Mouse (Mus musculus) embryo, embryonic 10.5 days (tissue): Measurements from ENCODE around the gene Zfp770.

Experiments used
- DNase-seq: peaks from one replicate; pipeline ENCODE4 v3.0.0-alpha.2; 2015; ENCODE audit warnings: low spot score

The Zfp770 gene

DNA sequence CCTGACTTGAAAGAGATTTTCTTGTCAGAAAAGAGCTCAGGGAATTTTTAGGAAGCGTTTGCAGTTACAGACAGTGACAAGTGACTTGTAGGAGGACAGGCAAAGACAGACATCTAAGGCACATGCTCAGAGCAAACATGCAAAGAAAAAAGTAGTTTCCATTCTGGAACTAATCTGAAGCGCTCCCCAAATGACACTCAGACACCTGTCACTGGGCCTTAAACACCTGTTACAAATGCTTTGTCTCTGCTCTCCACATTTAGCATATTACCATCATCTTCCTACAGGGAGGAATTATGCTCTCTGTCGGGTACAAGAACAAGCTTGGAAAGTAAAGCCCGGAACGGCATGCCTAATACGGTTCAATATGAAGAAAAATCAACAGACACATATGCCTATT, 57.4 kb downstream of the Zfp770 start:
- DNase-seq: no peak
